Mouse (Mus musculus) central nervous system, embryonic 14 days (tissue): ENCODE data around the gene Cyfip2. TPM values are rescaled to one million over a fixed set of nuclear protein-coding genes. Genes with fewer than 3 reads are reported as not detected.

ENCODE experiments used
- polyA plus RNA-seq: library from polyadenylated mRNA; depleted of rRNA; stranded (reverse); fragments of >200 nt; gene quantifications from 2 replicates; pipeline ENCODE4 v1.2.3, GENCODE M21; 2012; rRNA removed

The Cyfip2 gene
- polyA plus RNA-seq, result 45.4 and 45.7 TPM in 2 replicates

GRCm38 (mm10) chr11:46312523-46313035 is at the start of gene Cyfip2:
TSS of gene Cyfip2 (minus strand) at chr11:46312859.

GRCm38 (mm10) chr11:46235334-46235733 is 77.3 kb downstream of the Cyfip2 start, which contains the start of gene Fndc9:
TSS of gene Fndc9 (plus strand) at chr11:46235531.

DNA sequence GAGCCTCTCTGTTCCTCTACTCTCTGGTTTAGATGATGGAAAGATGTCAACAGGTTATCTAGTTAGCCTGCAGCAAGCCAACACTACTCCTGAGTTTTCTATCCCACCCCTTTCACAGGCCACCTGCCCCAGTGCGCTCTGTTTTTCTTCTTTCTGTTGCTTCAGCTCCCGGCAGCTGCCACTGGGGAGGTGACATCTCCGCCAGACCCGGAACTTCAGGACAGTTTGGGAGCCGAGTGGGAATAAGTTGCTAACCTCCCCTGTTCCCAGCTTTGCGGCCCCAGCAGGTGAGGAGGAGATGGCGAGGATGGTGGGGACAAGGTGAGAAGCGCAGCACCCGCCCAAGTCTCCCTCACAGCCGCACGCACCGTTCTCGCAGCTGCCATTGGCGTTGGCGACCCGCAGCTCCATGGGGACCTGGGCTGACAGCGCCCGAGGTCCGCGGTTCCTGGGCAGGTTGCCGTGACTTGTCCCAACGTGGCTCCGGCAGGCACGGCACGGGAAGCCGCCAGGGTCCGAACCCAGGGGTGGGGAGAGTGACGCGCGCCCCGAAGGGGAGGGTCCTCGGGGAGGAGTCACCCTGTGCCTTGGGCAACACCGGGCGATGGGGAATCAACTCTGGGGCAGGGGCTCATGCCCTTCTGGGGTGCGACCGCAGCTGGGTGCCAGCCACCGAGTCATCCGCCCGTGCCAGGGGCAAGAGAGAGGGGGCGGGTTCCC is 146.6 kb downstream of the Cyfip2 start, which contains the start of gene Nipal4:
TSS of gene Nipal4 (minus strand) at position 643 of the 720 bp plus-strand sequence.

Other genes with a start within 250 kb of the Cyfip2 start
- 0.28 and 0.58 TPM in 2 replicates for gene Nipal4, start 146.4 kb downstream of the Cyfip2 start, polyA plus RNA-seq
- 1.3 and 1.5 TPM in 2 replicates for gene Fndc9, start 77.3 kb downstream of the Cyfip2 start, polyA plus RNA-seq
- gene Itk, start 76.7 kb upstream of the Cyfip2 start, polyA plus RNA-seq, result 0.02 and 0.04 TPM in 2 replicates
- not detected in 2 replicates for gene Fam71b, start 83.7 kb upstream of the Cyfip2 start, polyA plus RNA-seq
- gene Med7, start 124.1 kb upstream of the Cyfip2 start, polyA plus RNA-seq, result 44.4 and 49.8 TPM in 2 replicates
- 0.21 and 0.25 TPM in 2 replicates for gene Havcr2, start 142.1 kb upstream of the Cyfip2 start, polyA plus RNA-seq
- not detected in 2 replicates for gene Gm12169, start 211.4 kb upstream of the Cyfip2 start, polyA plus RNA-seq